Mouse (Mus musculus): ENCODE measurements around the gene Olfr56. TPM values are rescaled to one million over a fixed set of nuclear protein-coding genes. Genes with fewer than 3 reads are reported as not detected.
"Not testable (repeated sequence)": the region's sequence is repeated elsewhere in the genome, so short reads cannot be mapped to it uniquely, and the experiment has no call there.

The Olfr56 gene
- not detected in 2 replicates for polyA plus RNA-seq (2014; fragmentation: Nextera tagmentation; extraction: Ambion mirVana)

DNA sequence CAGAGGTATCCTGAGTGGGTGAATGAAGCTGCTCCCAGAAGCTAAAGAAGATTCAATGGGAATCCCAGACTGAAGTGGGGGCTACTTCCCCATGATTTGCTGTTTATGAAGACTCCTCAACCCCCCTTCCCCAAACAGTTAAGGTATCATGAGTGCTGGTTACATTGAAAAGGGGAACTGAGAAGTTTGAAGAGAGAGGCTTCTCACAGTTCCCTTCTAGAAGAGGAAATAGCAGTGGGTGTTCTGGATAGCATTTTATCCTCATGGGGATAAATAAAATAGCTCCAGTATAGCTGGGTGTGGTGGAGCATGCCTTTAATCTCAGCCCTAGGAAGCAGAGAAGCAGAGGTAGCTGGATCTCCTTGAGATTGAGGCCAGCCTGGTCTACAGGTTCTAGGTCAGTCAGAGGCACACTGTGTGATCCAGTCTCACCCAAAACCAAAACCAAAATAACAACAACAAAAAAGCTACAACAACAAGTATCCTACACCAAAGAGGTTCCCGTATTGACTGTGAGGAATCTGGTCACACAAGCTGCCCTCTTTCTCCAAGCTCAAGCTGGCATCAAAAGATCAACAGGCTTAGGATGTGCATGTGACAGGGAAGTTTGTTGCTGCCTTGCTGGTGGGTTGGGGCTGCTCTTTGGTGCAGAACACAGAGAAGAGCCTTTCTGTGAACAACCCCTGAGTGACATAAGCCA, at the start of gene Olfr56:
TSS of gene Olfr56 (plus strand) at position 650 of the 700 bp plus-strand sequence.
- not testable (repeated sequence) for H3K27ac ChIP-seq (replicated peaks; ENCODE audit: low read depth, low read length); H3K36me3 ChIP-seq (replicated peaks; ENCODE audit: control insufficient read depth, insufficient read depth, low read depth, low read length); H3K9ac ChIP-seq (replicated peaks; ENCODE audit: low read length); H3K27me3 ChIP-seq (ENCODE audit: control insufficient read depth, insufficient read depth, low read length); H3K9me3 ChIP-seq (replicated peaks; ENCODE audit: control insufficient read depth, low read length); DNase-seq (ENCODE audit: low spot score); H3K4me2 ChIP-seq (ENCODE audit: low read depth, low read length); ATAC-seq (replicated peaks; ENCODE audit: insufficient number of reproducible peaks, low FRiP score, low TSS enrichment, low read depth); H3K4me1 ChIP-seq (ENCODE audit: control insufficient read depth, insufficient read depth, low read length); H3K4me3 ChIP-seq (ENCODE audit: low read depth, low read length)
- no CpG with 5 or more reads among the region's 1 CpGs for WGBS

DNA sequence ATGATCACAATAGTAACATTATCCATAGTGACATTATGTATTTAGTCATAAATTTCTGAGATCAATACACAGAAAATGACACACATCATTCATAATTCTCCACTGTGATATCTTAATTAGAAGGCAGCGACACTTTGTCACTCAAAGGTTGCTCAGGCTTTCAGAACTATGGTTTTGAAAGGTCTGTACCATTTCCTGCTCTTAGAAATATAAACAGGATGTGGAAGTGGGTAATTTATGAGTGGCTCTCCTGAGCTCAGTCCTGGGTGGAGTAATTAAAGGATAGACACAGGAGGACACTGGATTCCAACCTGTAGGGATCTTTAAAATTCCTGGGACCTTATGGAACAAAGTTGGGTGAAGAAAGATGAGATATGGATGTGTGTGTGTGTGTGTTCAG, 45.3 kb upstream of the Olfr56 start:
- H3K27me3 ChIP-seq (ENCODE audit: control insufficient read depth, insufficient read depth, low read length); H3K4me1 ChIP-seq (ENCODE audit: control insufficient read depth, insufficient read depth, low read length); H3K4me2 ChIP-seq (ENCODE audit: low read depth, low read length); ATAC-seq (replicated peaks; ENCODE audit: insufficient number of reproducible peaks, low FRiP score, low TSS enrichment, low read depth); H3K27ac ChIP-seq (replicated peaks; ENCODE audit: low read depth, low read length); H3K4me3 ChIP-seq (ENCODE audit: low read depth, low read length); H3K9me3 ChIP-seq (replicated peaks; ENCODE audit: control insufficient read depth, low read length); H3K36me3 ChIP-seq (replicated peaks; ENCODE audit: control insufficient read depth, insufficient read depth, low read depth, low read length); H3K9ac ChIP-seq (replicated peaks; ENCODE audit: low read length); DNase-seq (ENCODE audit: low spot score): not testable (repeated sequence)
- 77% methylated on average over 1 of the region's 1 CpGs for WGBS

DNA sequence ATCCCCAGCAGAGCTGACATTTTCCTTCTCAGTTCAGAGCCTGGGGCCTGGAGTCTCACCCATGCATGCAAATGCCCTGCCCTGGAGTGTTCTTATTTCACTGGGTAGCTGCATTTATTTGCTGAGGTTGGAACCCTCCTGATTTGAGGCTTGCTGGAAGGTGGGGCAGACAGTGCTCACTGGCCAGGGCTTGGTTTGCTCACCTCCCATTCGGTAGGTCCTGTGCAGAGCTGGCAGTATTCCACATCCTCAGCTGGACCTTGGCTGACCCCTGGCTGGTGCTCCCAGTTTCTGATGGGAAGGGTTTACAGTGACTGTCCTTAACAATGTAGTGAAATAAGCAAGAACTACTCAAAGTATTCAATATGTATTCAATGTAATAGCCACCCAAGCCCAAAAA, 44.8 kb upstream of the Olfr56 start:
- H3K27ac ChIP-seq (replicated peaks; ENCODE audit: low read depth, low read length); H3K4me2 ChIP-seq (ENCODE audit: low read depth, low read length); H3K36me3 ChIP-seq (replicated peaks; ENCODE audit: control insufficient read depth, insufficient read depth, low read depth, low read length); DNase-seq (ENCODE audit: low spot score); H3K4me3 ChIP-seq (ENCODE audit: low read depth, low read length); H3K4me1 ChIP-seq (ENCODE audit: control insufficient read depth, insufficient read depth, low read length); H3K27me3 ChIP-seq (ENCODE audit: control insufficient read depth, insufficient read depth, low read length); H3K9me3 ChIP-seq (replicated peaks; ENCODE audit: control insufficient read depth, low read length); ATAC-seq (replicated peaks; ENCODE audit: insufficient number of reproducible peaks, low FRiP score, low TSS enrichment, low read depth); H3K9ac ChIP-seq (replicated peaks; ENCODE audit: low read length): not testable (repeated sequence)
- 67% methylated on average over 1 of the region's 1 CpGs for WGBS

DNA sequence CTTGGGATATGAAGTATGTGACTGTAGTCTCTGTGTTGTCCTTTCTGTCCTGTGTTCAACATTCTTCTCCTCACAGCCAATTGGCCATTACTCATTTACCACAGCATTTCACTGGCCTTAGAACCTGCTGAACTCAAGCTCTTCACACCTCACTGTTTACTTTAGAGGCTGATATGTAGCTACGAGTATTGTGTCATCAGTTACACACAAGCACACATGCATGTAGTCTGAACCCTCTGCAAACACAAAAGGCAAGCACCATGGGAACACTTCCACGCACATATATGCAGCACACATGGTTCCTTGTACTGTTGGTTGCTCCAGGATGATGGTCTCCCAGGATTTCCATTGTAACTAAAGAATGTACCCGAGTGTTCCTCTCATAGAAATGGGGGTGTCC, 43.4 kb upstream of the Olfr56 start:
- not testable (repeated sequence) for H3K4me2 ChIP-seq (ENCODE audit: low read depth, low read length); DNase-seq (ENCODE audit: low spot score); H3K27ac ChIP-seq (replicated peaks; ENCODE audit: low read depth, low read length); ATAC-seq (replicated peaks; ENCODE audit: insufficient number of reproducible peaks, low FRiP score, low TSS enrichment, low read depth); H3K4me3 ChIP-seq (ENCODE audit: low read depth, low read length); H3K36me3 ChIP-seq (replicated peaks; ENCODE audit: control insufficient read depth, insufficient read depth, low read depth, low read length); H3K4me1 ChIP-seq (ENCODE audit: control insufficient read depth, insufficient read depth, low read length); H3K9me3 ChIP-seq (replicated peaks; ENCODE audit: control insufficient read depth, low read length); H3K27me3 ChIP-seq (ENCODE audit: control insufficient read depth, insufficient read depth, low read length); H3K9ac ChIP-seq (replicated peaks; ENCODE audit: low read length)
- WGBS = no CpG with 5 or more reads among the region's 3 CpGs

DNA sequence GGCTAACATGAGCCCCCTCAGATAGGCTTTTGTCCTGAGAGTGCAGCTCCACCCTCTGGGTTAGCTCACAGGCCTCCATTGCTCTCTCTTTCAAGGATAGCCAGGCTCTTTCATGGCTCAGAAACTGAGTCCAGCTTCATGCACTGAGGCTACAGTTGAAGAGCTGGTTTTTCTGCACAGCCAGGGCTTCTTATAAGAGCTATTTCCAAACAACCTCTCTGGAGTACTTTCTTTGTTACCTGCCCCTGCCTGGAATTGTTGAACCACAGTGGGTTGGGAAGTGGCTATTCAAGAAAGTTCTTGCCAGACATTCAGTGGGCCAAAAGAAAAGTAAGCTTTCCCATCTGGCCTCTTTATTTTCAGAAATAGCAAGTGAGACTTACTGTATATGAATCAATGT, 39.4 kb upstream of the Olfr56 start:
- H3K27me3 ChIP-seq (ENCODE audit: control insufficient read depth, insufficient read depth, low read length); H3K4me3 ChIP-seq (ENCODE audit: low read depth, low read length); H3K4me2 ChIP-seq (ENCODE audit: low read depth, low read length); H3K9me3 ChIP-seq (replicated peaks; ENCODE audit: control insufficient read depth, low read length); ATAC-seq (replicated peaks; ENCODE audit: insufficient number of reproducible peaks, low FRiP score, low TSS enrichment, low read depth); DNase-seq (ENCODE audit: low spot score); H3K9ac ChIP-seq (replicated peaks; ENCODE audit: low read length); H3K36me3 ChIP-seq (replicated peaks; ENCODE audit: control insufficient read depth, insufficient read depth, low read depth, low read length); H3K4me1 ChIP-seq (ENCODE audit: control insufficient read depth, insufficient read depth, low read length); H3K27ac ChIP-seq (replicated peaks; ENCODE audit: low read depth, low read length): not testable (repeated sequence)

DNA sequence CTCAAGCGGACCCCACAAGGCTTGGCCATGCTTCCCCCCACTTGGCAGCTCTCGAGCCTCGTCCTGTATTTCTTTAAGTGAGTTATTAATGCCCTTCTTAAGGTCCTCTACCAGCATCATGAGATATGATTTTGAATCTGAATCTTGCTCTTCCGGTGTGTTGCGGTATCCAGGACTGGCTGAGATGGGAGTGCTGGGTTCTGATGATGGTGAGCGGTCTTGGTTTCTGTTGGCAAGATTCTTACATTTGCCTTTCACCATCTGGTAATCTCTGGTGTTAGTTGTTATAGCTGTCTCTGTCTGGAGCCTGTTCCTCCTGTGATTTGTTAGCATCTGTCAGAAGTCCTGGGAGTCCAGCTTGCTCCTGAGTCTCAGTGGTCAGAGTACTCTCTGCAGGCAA, 32.6 kb upstream of the Olfr56 start, which contains the start of gene Psme2b:
TSS of gene Psme2b (minus strand) at position 101 of the 400 bp plus-strand sequence.
- not testable (repeated sequence) for DNase-seq (ENCODE audit: low spot score); H3K4me2 ChIP-seq (ENCODE audit: low read depth, low read length); ATAC-seq (replicated peaks; ENCODE audit: insufficient number of reproducible peaks, low FRiP score, low TSS enrichment, low read depth); H3K27me3 ChIP-seq (ENCODE audit: control insufficient read depth, insufficient read depth, low read length); H3K4me3 ChIP-seq (ENCODE audit: low read depth, low read length); H3K9me3 ChIP-seq (replicated peaks; ENCODE audit: control insufficient read depth, low read length); H3K4me1 ChIP-seq (ENCODE audit: control insufficient read depth, insufficient read depth, low read length); H3K27ac ChIP-seq (replicated peaks; ENCODE audit: low read depth, low read length); H3K36me3 ChIP-seq (replicated peaks; ENCODE audit: control insufficient read depth, insufficient read depth, low read depth, low read length); H3K9ac ChIP-seq (replicated peaks; ENCODE audit: low read length)
- WGBS = 96% methylated on average over 6 of the region's 6 CpGs

DNA sequence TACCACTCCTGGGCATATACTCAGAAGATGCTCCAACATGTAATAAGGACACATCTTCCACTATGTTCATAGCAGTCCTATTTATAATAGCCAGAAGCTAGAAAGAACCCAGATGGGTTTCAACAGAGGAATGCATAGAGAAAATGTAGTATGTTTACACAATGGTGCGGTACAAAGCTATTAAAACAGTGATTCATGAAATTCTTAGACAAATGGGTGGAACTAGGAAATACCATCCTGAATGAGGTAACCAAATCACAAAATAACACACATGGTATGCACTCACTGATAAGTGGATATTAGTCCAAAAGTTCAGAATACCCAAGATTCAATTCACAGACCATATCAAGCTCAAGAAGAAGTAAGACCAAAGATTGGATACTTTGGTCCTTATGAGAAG, 4.0 kb upstream of the Olfr56 start:
- not testable (repeated sequence) for H3K9ac ChIP-seq (replicated peaks; ENCODE audit: low read length); ATAC-seq (replicated peaks; ENCODE audit: insufficient number of reproducible peaks, low FRiP score, low TSS enrichment, low read depth); H3K36me3 ChIP-seq (replicated peaks; ENCODE audit: control insufficient read depth, insufficient read depth, low read depth, low read length); H3K27me3 ChIP-seq (ENCODE audit: control insufficient read depth, insufficient read depth, low read length); H3K27ac ChIP-seq (replicated peaks; ENCODE audit: low read depth, low read length); H3K9me3 ChIP-seq (replicated peaks; ENCODE audit: control insufficient read depth, low read length); DNase-seq (ENCODE audit: low spot score); H3K4me1 ChIP-seq (ENCODE audit: control insufficient read depth, insufficient read depth, low read length); H3K4me2 ChIP-seq (ENCODE audit: low read depth, low read length); H3K4me3 ChIP-seq (ENCODE audit: low read depth, low read length)
- WGBS = no CpG with 5 or more reads among the region's 1 CpGs

DNA sequence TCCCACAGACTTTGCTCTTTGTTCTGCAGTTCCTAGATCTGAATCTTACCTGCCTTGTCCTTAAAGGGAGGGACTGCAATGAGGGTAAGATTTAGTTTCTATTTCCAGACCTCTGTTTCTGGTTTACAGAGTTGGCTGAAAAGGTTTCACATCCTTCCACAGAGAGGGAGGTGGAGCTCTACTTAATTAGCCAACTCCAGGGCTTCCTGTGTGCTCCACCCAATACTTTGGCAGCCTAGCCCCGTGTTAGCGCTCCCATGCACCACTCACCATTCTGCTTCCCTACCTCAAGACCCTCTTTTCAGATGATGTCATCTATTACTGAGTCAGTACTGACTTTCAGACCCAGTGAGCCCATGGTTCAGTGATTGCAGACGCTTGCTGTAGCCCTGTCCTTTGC, 562 bp downstream of the Olfr56 start, which contains the start of gene 9930111J21Rik1:
TSS of gene 9930111J21Rik1 (minus strand) at position 148 of the 400 bp plus-strand sequence.
- not testable (repeated sequence) for DNase-seq (ENCODE audit: low spot score); H3K4me3 ChIP-seq (ENCODE audit: low read depth, low read length); H3K27ac ChIP-seq (replicated peaks; ENCODE audit: low read depth, low read length); H3K9ac ChIP-seq (replicated peaks; ENCODE audit: low read length); H3K4me2 ChIP-seq (ENCODE audit: low read depth, low read length); ATAC-seq (replicated peaks; ENCODE audit: insufficient number of reproducible peaks, low FRiP score, low TSS enrichment, low read depth); H3K36me3 ChIP-seq (replicated peaks; ENCODE audit: control insufficient read depth, insufficient read depth, low read depth, low read length); H3K4me1 ChIP-seq (ENCODE audit: control insufficient read depth, insufficient read depth, low read length); H3K27me3 ChIP-seq (ENCODE audit: control insufficient read depth, insufficient read depth, low read length); H3K9me3 ChIP-seq (replicated peaks; ENCODE audit: control insufficient read depth, low read length)
- WGBS = no CpG with 5 or more reads among the region's 3 CpGs
